In the genomic region with DNA sequence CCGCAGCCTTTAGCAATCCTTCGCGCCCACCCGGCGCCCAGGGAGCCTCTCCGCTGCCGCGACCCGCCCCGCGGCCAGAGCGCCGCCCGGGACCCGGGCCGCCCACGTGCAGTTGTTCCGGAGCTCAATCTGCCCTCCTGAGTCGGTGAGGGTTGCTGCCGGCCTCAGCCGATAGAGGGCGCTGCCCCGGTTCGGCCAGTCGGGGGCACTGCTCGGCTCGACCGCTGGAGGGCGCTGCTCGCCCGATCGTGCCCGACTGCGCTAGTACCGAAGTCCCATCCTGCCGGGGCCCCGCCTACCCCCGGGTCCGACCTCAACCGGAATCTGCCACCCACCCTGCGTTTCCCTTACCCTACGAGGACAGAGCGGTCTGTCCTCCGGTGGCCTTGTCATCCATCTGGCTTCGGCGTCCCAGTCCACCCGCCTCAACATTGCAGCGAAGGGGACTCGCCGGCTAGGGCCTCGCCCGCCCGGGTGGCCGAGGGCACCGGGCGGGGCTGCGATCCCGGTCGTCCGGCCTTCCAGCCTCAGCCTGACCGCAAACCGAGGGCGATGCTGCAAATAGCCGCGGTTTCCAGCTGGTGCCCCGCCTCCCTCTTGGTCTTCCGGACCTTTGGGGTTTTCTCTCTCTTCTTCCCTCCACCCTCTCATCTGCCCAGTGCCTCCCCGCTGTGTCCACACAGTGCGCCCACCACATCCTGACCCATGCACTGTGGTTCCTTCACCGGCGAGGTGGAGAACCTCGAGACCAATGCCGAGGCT, we compare ENCODE assay signal across 8 mouse cellular contexts. TPM values are rescaled to one million over a fixed set of nuclear protein-coding genes. Genes with fewer than 3 reads are reported as not detected.
A peak's percentile ranks its signal among the peaks of the same experiment; 100 is the strongest.
DNase-seq lines count a peak whose midpoint lies in the region; ATAC-seq lines count a peak whose summit lies in the region.

No protein-coding gene starts in this region.

- peaks cover 11% of the 10 kb centered on the region for H3K4me1 ChIP-seq in intestine, embryonic 15.5 days (replicated peaks)

- intact Hi-C loops in left cerebral cortex, postnatal 14 days (cut with DNase I), result loop anchor here (1.0 to 10.0 kb wide), 2 partner anchors 214 to 262 kb away; a partner anchor contains a TSS

- no peaks in the 10 kb centered on the region for H3K9me3 ChIP-seq in intestine, embryonic 15.5 days

- WGBS in intestine, embryonic 15.5 days, result 1% methylated on average over 73 of the region's 73 CpGs

- peak overlapping the region; percentile 73 for H3K27ac ChIP-seq in intestine, embryonic 15.5 days

- no peaks in the 10 kb centered on the region for H3K36me3 ChIP-seq in intestine, embryonic 15.5 days

- H3K4me3 ChIP-seq in intestine, embryonic 15.5 days (replicated peaks), result peak overlapping the region; percentile 64

- H3K9ac ChIP-seq in intestine, embryonic 15.5 days, result peak overlapping the region; percentile 69

- peak; percentile 96 for DNase-seq in adrenal gland, adult 2 months
- DNase-seq in embryo, embryonic 11 days, result peak; percentile 88
- DNase-seq in gastrocnemius, postnatal 25 days, result peak; percentile 92
- DNase-seq in left cerebral cortex, postnatal 14 days (ENCODE audit: low spot score in 2 of 2), result peak; percentile 84 to 90
- DNase-seq in right cerebral cortex, postnatal 14 days, result peak; percentile 86
- peak; percentile 96 for DNase-seq in urinary bladder, postnatal 25 days (ENCODE audit: low spot score)

- peak overlapping the region; percentile 95 for H3K4me2 ChIP-seq in intestine, embryonic 15.5 days (replicated peaks)

- H3K27me3 ChIP-seq in intestine, embryonic 15.5 days (replicated peaks), result no peaks in the 10 kb centered on the region

- ATAC-seq in intestine, embryonic 15.5 days, result peak; percentile 85
- peak; percentile 56 for ATAC-seq in megakaryocyte-erythroid progenitor cell, adult 5-6 weeks (replicated peaks; ENCODE audit: low FRiP score, low TSS enrichment, poor library complexity, severe bottlenecking)

RNA-seq across cellular contexts. Expression of a gene that starts 2.1 kb away (rescaled TPM):
- not detected for total RNA-seq in adrenal gland, adult 2 months (2021)
- polyA plus RNA-seq in adrenal gland, adult 2 months (2012; rRNA removed), result not detected in 2 replicates
- under 1 TPM; 0.23 to 0.35 TPM for total RNA-seq in gastrocnemius, postnatal 25 days (2021)
- not detected in 2 replicates for polyA plus RNA-seq in intestine, embryonic 15.5 days (2015; fragmentation: Nextera tagmentation; extraction: Ambion mirVana)
- not detected for total RNA-seq in left cerebral cortex, postnatal 14 days (2021)
- total RNA-seq in megakaryocyte-erythroid progenitor cell, adult 5-6 weeks (2014; fragmentation: Nextera tagmentation), result not detected in 2 replicates
- not detected in 2 replicates for total RNA-seq in megakaryocyte-erythroid progenitor cell, adult 5-6 weeks (2017)

RNA-seq across cellular contexts. Expression of a gene that starts 50.8 kb away (rescaled TPM):
- total RNA-seq in adrenal gland, adult 2 months (2021), result 10 to 100 TPM; 51.7 to 64.2 TPM
- 21.5 and 23.8 TPM in 2 replicates for polyA plus RNA-seq in adrenal gland, adult 2 months (2012; rRNA removed)
- 10 to 100 TPM; 16.9 to 19.6 TPM for total RNA-seq in gastrocnemius, postnatal 25 days (2021)
- polyA plus RNA-seq in intestine, embryonic 15.5 days (2015; fragmentation: Nextera tagmentation; extraction: Ambion mirVana), result 67.3 and 68.7 TPM in 2 replicates
- 10 to 100 TPM; 63.3 to 66.2 TPM for total RNA-seq in left cerebral cortex, postnatal 14 days (2021)
- total RNA-seq in megakaryocyte-erythroid progenitor cell, adult 5-6 weeks (2014; fragmentation: Nextera tagmentation), result 62.2 and 67.6 TPM in 2 replicates
- 60.5 and 78.9 TPM in 2 replicates for total RNA-seq in megakaryocyte-erythroid progenitor cell, adult 5-6 weeks (2017)

Comparison
In these comparisons a context has a peak if more than half of its experiments do, and no peak if none do; other contexts are left out.
1. Peak in every context shown above with its lines: DNase-seq, ATAC-seq, H3K4me3 ChIP-seq and H3K27ac ChIP-seq.